Mouse (Mus musculus) heart, adult 18-20 months (tissue): ENCODE results near the gene Cenpk. TPM values are rescaled to one million over a fixed set of nuclear protein-coding genes. Genes with fewer than 3 reads are reported as not detected.
"Not testable (repeated sequence)": the region's sequence is repeated elsewhere in the genome, so short reads cannot be mapped to it uniquely, and the experiment has no call there.

Source experiments
- DNase-seq, 2 experiments: peaks; one replicate each; pipeline ENCODE4 v3.0.0; 2021 to 2022; ENCODE audit warnings: mixed read lengths in 1 of 2
- long read RNA-seq, 2 experiments: library from polyadenylated mRNA; stranded (forward); transcript quantifications; one replicate each; pipeline ENCODE4 v2.0.0; 2021
- total RNA-seq, 2 experiments: library from RNA; stranded (reverse); gene quantifications; 2 replicates each; pipeline ENCODE4 v1.2.3; 2021

The Cenpk gene
- total RNA-seq, result under 1 TPM in 1 of 2 experiments, not detected in 1; 0.77 TPM
- long read RNA-seq, experiment 1, result 0 reads
- long read RNA-seq, experiment 2, result 0 reads

- peak; percentile 97 to 98 for DNase-seq
Measured at GRCm38 (mm10) chr13:104228384-104229066, at the start of gene Cenpk, which contains the start of gene Ppwd1. Cenpk (plus strand) TSS chr13:104228611. Ppwd1 (minus strand) TSS chr13:104228843.

GRCm38 (mm10) chr13:104178650-104179121 is 49.7 kb upstream of the Cenpk start, which contains the start of gene Trim23:
Trim23 (plus strand) TSS chr13:104178797.
- peak; percentile 98 to 99 for DNase-seq

GRCm38 (mm10) chr13:104179176-104179888 is 49.1 kb upstream of the Cenpk start:
- no peak for DNase-seq

- DNase-seq, result no peak
Measured at GRCm38 (mm10) chr13:104187357-104187756, 41.1 kb upstream of the Cenpk start.

GRCm38 (mm10) chr13:104195891-104196290 is 32.5 kb upstream of the Cenpk start:
- DNase-seq, result not testable (repeated sequence)

GRCm38 (mm10) chr13:104204313-104204712 is 24.1 kb upstream of the Cenpk start:
- no peak for DNase-seq

- no peak for DNase-seq
Measured at GRCm38 (mm10) chr13:104227478-104227877, 933 bp upstream of the Cenpk start.

- no peak for DNase-seq
Measured at GRCm38 (mm10) chr13:104229181-104229580, 770 bp downstream of the Cenpk start.

GRCm38 (mm10) chr13:104258997-104259396 is 30.6 kb downstream of the Cenpk start:
- no peak for DNase-seq

GRCm38 (mm10) chr13:104285031-104285431 is 56.6 kb downstream of the Cenpk start:
- DNase-seq, result peak; percentile 20 to 67

GRCm38 (mm10) chr13:104285737-104286311 is 57.4 kb downstream of the Cenpk start:
- peak; percentile 52 to 67 for DNase-seq

- DNase-seq, result peak in 1 of 2 experiments; percentile 25
Measured at GRCm38 (mm10) chr13:104286336-104286735, 57.9 kb downstream of the Cenpk start.

- DNase-seq, result peak; percentile 96 to 97
Measured at GRCm38 (mm10) chr13:104286897-104287309, 58.5 kb downstream of the Cenpk start.

GRCm38 (mm10) chr13:104287366-104288225 is 59.2 kb downstream of the Cenpk start, which contains the start of gene Adamts6:
Adamts6 (plus strand) TSS chr13:104287835.
- DNase-seq, result peak in 1 of 2 experiments; percentile 53

- DNase-seq, result peak; percentile 80 to 88
Measured at GRCm38 (mm10) chr13:104288226-104288859, 59.9 kb downstream of the Cenpk start.

- DNase-seq, result peak in 1 of 2 experiments; percentile 16
Measured at GRCm38 (mm10) chr13:104289176-104289575, 60.8 kb downstream of the Cenpk start.

- DNase-seq, result no peak
Measured at GRCm38 (mm10) chr13:104295472-104295871, 67.1 kb downstream of the Cenpk start.
